Mouse (Mus musculus) Patski (cell line): ENCODE data around the gene R3hdm4. TPM values are rescaled to one million over a fixed set of nuclear protein-coding genes. Genes with fewer than 3 reads are reported as not detected.
A peak's percentile ranks its signal among the peaks of the same experiment; 100 is the strongest.

Experiments
- ATAC-seq: fragments of 100-300 bp; one replicate; pipeline ENCODE4 v1.8.0; 2021
- CTCF ChIA-PET: fragments of 350-600 bp; sonication (Branson Sonifier 250); formaldehyde crosslinking; loops from one replicate; lab custom pipeline; 2022; ENCODE audit warnings: inconsistent platforms; lab: Charles Lee
- POLR2A ChIA-PET: fragments of 350-600 bp; sonication (Branson Sonifier 250); formaldehyde crosslinking; loops from one replicate; lab custom pipeline; 2022; ENCODE audit warnings: antibody characterized with exemption, inconsistent platforms; lab: Charles Lee
- DNase-seq: peaks from one replicate; pipeline ENCODE4 v3.0.0-alpha.2; 2011; ENCODE audit warnings: low read depth, low spot score
- H3K27me3 ChIP-seq: fragments of 371-371 bp; one replicate; pipeline ENCODE4 v1.5.1; 2021
- CTCF ChIP-seq: fragments of 100-300 bp; IDR thresholded peaks from one replicate; pipeline ENCODE4 v1.5.1; 2021
- in situ Hi-C: fragments of 300-500 bp; cut with MboI; formaldehyde crosslinking; loops from 3 replicates; pipeline ENCODE4 v1.11.1; 2018; ENCODE audit warnings: low pct_unique_long_range_greater_than_20kb, mixed read lengths
- polyA plus RNA-seq: library from polyadenylated mRNA; unstranded; gene quantifications from one replicate; pipeline ENCODE4 v1.2.3, GENCODE M21; 2021

The R3hdm4 gene
- polyA plus RNA-seq, 1 experiment from 2014 or later: 101 TPM

- peak; percentile 76 for ATAC-seq
- ChIA-PET CTCF (interaction anchor here (1.6 kb wide), 1 partner anchor 82 kb away, joined by 4 read pairs; no protein-coding TSS in a partner anchor), POLR2A (interaction anchor here (1.0 to 1.1 kb wide), 2 partner anchors 11 to 92 kb away, joined by 3 read pairs; no protein-coding TSS in a partner anchor)
- DNase-seq: no peak
- no peaks in the 10 kb centered on the region for H3K27me3 ChIP-seq
- TF ChIP-seq CTCF: no peak
- in situ Hi-C loops: no loop called here
These were observed 4.0 kb downstream of the R3hdm4 start, which contains the start of gene Kiss1r for GRCm38 (mm10) chr10:79916808-79917531. Gene Kiss1r, plus strand, starts transcription at chr10:79916971.

- in situ Hi-C loops: no loop called here
- no peak for TF ChIP-seq CTCF
- POLR2A ChIA-PET: interaction anchor here (1.1 kb wide), 1 partner anchor 12 kb away, joined by 3 read pairs; no protein-coding TSS in a partner anchor
- ATAC-seq (no peak), DNase-seq (no peak)
- CTCF ChIA-PET: interaction anchor here (1.5 kb wide), 1 partner anchor 42 kb away, joined by 3 read pairs; no protein-coding TSS in a partner anchor
- no peaks in the 10 kb centered on the region for H3K27me3 ChIP-seq
These were observed 4.9 kb downstream of the R3hdm4 start for GRCm38 (mm10) chr10:79916081-79916480.

GRCm38 (mm10) chr10:79914948-79915596 is 5.9 kb downstream of the R3hdm4 start:
- CTCF ChIA-PET: interaction anchor here (1.4 to 1.5 kb wide), 2 partner anchors 43 to 80 kb away, joined by 3 to 4 read pairs; no protein-coding TSS in a partner anchor
- DNase-seq (no peak), ATAC-seq (no peak)
- TF ChIP-seq CTCF: no peak
- in situ Hi-C loops: no loop called here
- no peaks in the 10 kb centered on the region for H3K27me3 ChIP-seq
- POLR2A ChIA-PET: interaction anchor here (1.3 kb wide), 1 partner anchor 61 kb away, joined by 8 read pairs; the partner anchor contains the start of gene Ptbp1

DNA sequence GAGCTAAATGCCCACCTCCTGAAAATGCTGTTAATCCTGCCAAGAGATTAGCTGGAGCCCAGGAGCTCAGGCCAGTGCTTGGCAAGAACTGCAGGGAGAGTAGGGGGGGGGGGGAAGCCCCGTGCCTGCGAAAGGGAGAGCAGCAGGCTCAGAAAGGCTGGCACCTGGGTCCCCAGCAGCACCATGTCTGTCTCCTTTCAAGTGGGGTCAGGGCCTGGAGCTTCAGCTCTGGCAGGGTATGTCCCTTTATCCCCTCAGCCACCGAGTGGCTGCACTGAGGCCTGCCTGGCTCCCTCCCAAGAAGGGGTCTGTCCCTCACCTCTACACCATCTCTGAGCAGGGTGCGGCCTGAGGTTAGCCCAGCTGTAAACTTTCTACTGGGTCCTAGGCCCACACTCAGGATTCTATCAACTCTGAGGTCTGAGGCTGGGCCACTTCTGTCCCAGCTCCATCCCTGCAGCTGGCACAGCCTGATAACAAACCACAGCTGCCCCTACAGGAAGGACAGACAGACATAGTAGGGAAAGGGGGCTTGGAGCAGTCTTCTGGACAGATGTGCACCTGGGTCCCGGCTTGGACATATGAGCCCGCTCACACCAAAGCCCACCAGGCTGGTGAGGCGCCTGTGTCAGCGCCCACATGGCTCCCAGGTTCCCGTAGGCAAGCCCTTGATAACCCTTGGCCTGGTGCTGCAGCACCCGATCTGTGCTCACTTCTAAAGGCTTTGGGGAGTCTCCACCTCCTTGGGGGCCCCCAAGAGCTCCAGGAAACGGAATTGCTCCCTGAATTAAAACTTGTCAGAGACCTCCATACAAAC is 6.7 kb downstream of the R3hdm4 start:
- in situ Hi-C loops: no loop called here

DNA sequence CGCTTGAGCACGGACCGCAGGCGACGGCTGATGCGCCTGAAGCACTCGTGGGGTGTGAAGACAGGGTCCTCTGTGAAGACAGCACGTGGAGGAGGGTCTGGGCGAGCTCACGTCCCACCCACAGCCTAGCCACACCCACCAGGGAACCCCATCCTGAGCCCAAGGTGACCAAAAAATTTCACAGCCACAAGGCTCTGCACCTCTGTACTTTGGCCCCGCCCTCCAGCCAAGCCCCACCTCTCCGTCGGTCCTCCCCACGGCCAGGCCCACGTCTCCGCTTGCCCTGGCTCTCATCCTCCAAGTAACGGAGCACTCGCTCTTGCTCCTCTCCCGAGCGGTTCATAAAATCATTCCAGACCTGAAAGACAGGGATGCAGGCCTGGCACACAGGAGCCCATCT is 8.6 kb downstream of the R3hdm4 start:
- POLR2A ChIA-PET: no interaction called here

More for the DNA sequence above, 6.7 kb downstream of the R3hdm4 start:
- DNase-seq (no peak), ATAC-seq (no peak)
- no peak for TF ChIP-seq CTCF
- no peaks in the 10 kb centered on the region for H3K27me3 ChIP-seq
- CTCF ChIA-PET: interaction anchor here (0.7 to 1.5 kb wide), 4 partner anchors 44 to 294 kb away, joined by 3 to 4 read pairs (median 3); no protein-coding TSS in a partner anchor
- POLR2A ChIA-PET: interaction anchor here (0.7 to 1.3 kb wide), 2 partner anchors 11 to 60 kb away, joined by 3 to 8 read pairs; partner anchors contain the start of gene Ptbp1

GRCm38 (mm10) chr10:79910556-79910955 is 10.5 kb downstream of the R3hdm4 start, which contains the start of gene Gm26602:
Gene Gm26602, plus strand, starts transcription at chr10:79910856.
- DNase-seq (no peak), ATAC-seq (no peak)
- TF ChIP-seq CTCF: no peak
- no peaks in the 10 kb centered on the region for H3K27me3 ChIP-seq
- POLR2A ChIA-PET: no interaction called here
- CTCF ChIA-PET: interaction anchor here (0.8 to 3.7 kb wide), 3 partner anchors 11 to 27 kb away, joined by 3 to 15 read pairs (median 8); partner anchors contain the start of gene R3hdm4
- in situ Hi-C loops: no loop called here

More for the DNA sequence above, 8.6 kb downstream of the R3hdm4 start:
- in situ Hi-C loops: no loop called here
- CTCF ChIA-PET: interaction anchor here (2.5 kb wide), 1 partner anchor 13 kb away, joined by 8 read pairs; no protein-coding TSS in a partner anchor
- DNase-seq: no peak
- no peak for TF ChIP-seq CTCF
- ATAC-seq: no peak
- no peaks in the 10 kb centered on the region for H3K27me3 ChIP-seq

GRCm38 (mm10) chr10:79909092-79909922 is 11.7 kb downstream of the R3hdm4 start:
- ChIA-PET CTCF (interaction anchor here (1.4 to 3.7 kb wide), 5 partner anchors 16 to 75 kb away, joined by 4 to 15 read pairs (median 6); partner anchors contain the start of gene Tmem259), POLR2A (interaction anchor here (0.6 to 1.2 kb wide), 6 partner anchors 12 to 44 kb away, joined by 3 to 5 read pairs (median 4); no protein-coding TSS in a partner anchor)
- no peak for TF ChIP-seq CTCF
- in situ Hi-C loops: no loop called here
- H3K27me3 ChIP-seq: no peaks in the 10 kb centered on the region
- no peak for ATAC-seq
- DNase-seq: no peak

GRCm38 (mm10) chr10:79908167-79909091 is 12.6 kb downstream of the R3hdm4 start, which contains the start of gene Med16:
Gene Med16, minus strand, starts transcription at chr10:79908923.
- in situ Hi-C loops: no loop called here
- ATAC-seq (peak; percentile 86), DNase-seq (peak; percentile 81)
- TF ChIP-seq CTCF: no peak
- no peaks in the 10 kb centered on the region for H3K27me3 ChIP-seq
- CTCF ChIA-PET: interaction anchor here (0.9 to 3.7 kb wide), 6 partner anchors 17 to 76 kb away, joined by 3 to 15 read pairs (median 6); partner anchors contain the start of gene Tmem259
- POLR2A ChIA-PET: interaction anchor here (0.7 to 1.6 kb wide), 6 partner anchors 9 to 234 kb away, joined by 3 to 5 read pairs (median 4); no protein-coding TSS in a partner anchor
